Mouse (Mus musculus) MEL (cell line): Measurements from ENCODE around the gene Plekha7. TPM values are rescaled to one million over a fixed set of nuclear protein-coding genes. Genes with fewer than 3 reads are reported as not detected.

ENCODE experiments used
- DNase-seq: peaks from one replicate; pipeline ENCODE4 v3.0.0; 2011; ENCODE audit warnings: low read depth, low spot score
- H3K27ac ChIP-seq: 2 replicates; pipeline ENCODE4 v1.5.1; 2012; ENCODE audit warnings: low read depth, mild to moderate bottlenecking, control low read depth, low read length, moderate library complexity; ENCODE audit not compliant: control insufficient read depth
- H3K27me3 ChIP-seq, 2 experiments: fragments of 150-350 bp in 1 of 2; sonication (generic) in 1 of 2; 2 replicates each; pipeline ENCODE4 v1.6.1; 2012; ENCODE audit warnings: low read length in 2 of 2, mild to moderate bottlenecking in 2 of 2, improper control_type of control experiment in 1 of 2, moderate library complexity in 1 of 2; ENCODE audit not compliant: insufficient read depth in 2 of 2, control insufficient read depth in 1 of 2
- H3K36me3 ChIP-seq, 2 experiments: 2 replicates each; pipeline ENCODE4 v1.6.1; 2012 to 2014; ENCODE audit warnings: low read length in 2 of 2, improper control_type of control experiment in 1 of 2, inconsistent platforms in 1 of 2, mild to moderate bottlenecking in 1 of 2; ENCODE audit not compliant: insufficient read depth in 2 of 2, control insufficient read depth in 1 of 2
- H3K4me1 ChIP-seq, 2 experiments: fragments of 150-350 bp in 1 of 2; sonication (generic) in 1 of 2; 2 replicates each; pipeline ENCODE4 v1.6.1; 2012; ENCODE audit warnings: low read length in 2 of 2, improper control_type of control experiment in 1 of 2, mild to moderate bottlenecking in 1 of 2; ENCODE audit not compliant: insufficient read depth in 2 of 2, control insufficient read depth in 1 of 2
- H3K4me3 ChIP-seq, 2 experiments: fragments of 150-350 bp in 1 of 2; sonication (generic) in 1 of 2; 2 replicates each; pipeline ENCODE4 v1.5.1; 2012; ENCODE audit warnings: low read depth in 2 of 2, low read length in 2 of 2, mild to moderate bottlenecking in 2 of 2, moderate library complexity in 2 of 2, control low read depth in 1 of 2, improper control_type of control experiment in 1 of 2; ENCODE audit not compliant: control insufficient read depth in 1 of 2, insufficient read depth in 1 of 2
- H3K79me2 ChIP-seq: 2 replicates; pipeline ENCODE4 v1.6.1; 2012; ENCODE audit warnings: mild to moderate bottlenecking, low read length, moderate library complexity; ENCODE audit not compliant: control insufficient read depth, poor library complexity, insufficient read depth
- H3K9ac ChIP-seq: 2 replicates; pipeline ENCODE4 v1.6.1; 2012; ENCODE audit warnings: low read depth, mild to moderate bottlenecking, control low read depth, low read length, moderate library complexity; ENCODE audit not compliant: control insufficient read depth, poor library complexity, severe bottlenecking
- H3K9me3 ChIP-seq: fragments of 150-350 bp; sonication (generic); replicated peaks from 2 replicates; pipeline ENCODE4 v1.6.1; 2012; ENCODE audit warnings: mild to moderate bottlenecking, low read length, improper control_type of control experiment, moderate library complexity; ENCODE audit not compliant: insufficient read depth
- CHD1 ChIP-seq: IDR thresholded peaks from 2 replicates; pipeline ENCODE4 v1.6.1; 2012; ENCODE audit warnings: low read depth, mild to moderate bottlenecking, inconsistent platforms, low read length, improper control_type of control experiment
- CHD2 ChIP-seq: IDR thresholded peaks from 2 replicates; pipeline ENCODE4 v1.6.1; 2011; ENCODE audit warnings: low read length, improper control_type of control experiment
- E2F4 ChIP-seq: IDR thresholded peaks from 2 replicates; pipeline ENCODE4 v1.6.1; 2011; ENCODE audit warnings: low read depth, low read length, improper control_type of control experiment, borderline replicate concordance
- ELF1 ChIP-seq: IDR thresholded peaks from 2 replicates; pipeline ENCODE4 v1.6.1; 2014; ENCODE audit warnings: low read depth, mild to moderate bottlenecking, inconsistent platforms, low read length, improper control_type of control experiment, moderate library complexity
- EP300 ChIP-seq, 2 experiments: IDR thresholded peaks; 2 replicates each; pipeline ENCODE4 v1.6.1; 2011; ENCODE audit warnings: improper control_type of control experiment in 2 of 2, low read length in 2 of 2, low read depth in 1 of 2, mild to moderate bottlenecking in 1 of 2
- JUND ChIP-seq: IDR thresholded peaks from 2 replicates; pipeline ENCODE4 v1.6.1; 2011; ENCODE audit warnings: low read depth, mild to moderate bottlenecking, improper control_type of control experiment, low read length
- KAT2A ChIP-seq: conservative IDR thresholded peaks from 2 replicates; pipeline ENCODE4 v1.6.1; 2012; ENCODE audit warnings: low read depth, low read length, improper control_type of control experiment, inconsistent platforms
- MAZ ChIP-seq: IDR thresholded peaks from 2 replicates; pipeline ENCODE4 v1.6.1; 2012; ENCODE audit warnings: low read depth, mild to moderate bottlenecking, inconsistent platforms, low read length, improper control_type of control experiment
- MEF2A ChIP-seq: IDR thresholded peaks from 2 replicates; pipeline ENCODE4 v1.6.1; 2014; ENCODE audit warnings: low read depth, mild to moderate bottlenecking, inconsistent platforms, low read length, improper control_type of control experiment; ENCODE audit not compliant: poor library complexity, insufficient replicate concordance, severe bottlenecking; ENCODE audit errors: extremely low read depth
- MXI1 ChIP-seq: IDR thresholded peaks from 2 replicates; pipeline ENCODE4 v1.6.1; 2011; ENCODE audit warnings: mild to moderate bottlenecking, low read depth, low read length, improper control_type of control experiment
- MYC ChIP-seq: IDR thresholded peaks from 2 replicates; pipeline ENCODE4 v1.6.1; 2011; ENCODE audit warnings: low read depth, mild to moderate bottlenecking, low read length, improper control_type of control experiment, moderate library complexity
- NELFE ChIP-seq: IDR thresholded peaks from 2 replicates; pipeline ENCODE4 v1.6.1; 2011; ENCODE audit warnings: low read depth, low read length, improper control_type of control experiment
- NRF1 ChIP-seq: IDR thresholded peaks from 2 replicates; pipeline ENCODE4 v1.6.1; 2014; ENCODE audit warnings: low read depth, mild to moderate bottlenecking, inconsistent platforms, low read length, improper control_type of control experiment, moderate library complexity; ENCODE audit not compliant: poor library complexity, insufficient read depth, severe bottlenecking
- POLR2AphosphoS2 ChIP-seq: IDR thresholded peaks from 2 replicates; pipeline ENCODE4 v1.6.1; 2011; ENCODE audit warnings: low read length, improper control_type of control experiment
- RAD21 ChIP-seq: IDR thresholded peaks from 2 replicates; pipeline ENCODE4 v1.6.1; 2011; ENCODE audit warnings: mild to moderate bottlenecking, low read depth, low read length, improper control_type of control experiment
- TAL1 ChIP-seq: IDR thresholded peaks from 2 replicates; pipeline ENCODE4 v1.6.1; 2012; ENCODE audit warnings: mild to moderate bottlenecking, inconsistent platforms, low read length, moderate library complexity, mixed read lengths
- TBP ChIP-seq: IDR thresholded peaks from 2 replicates; pipeline ENCODE4 v1.8.0; 2011; ENCODE audit warnings: low read depth, low read length, improper control_type of control experiment
- TCF12 ChIP-seq: IDR thresholded peaks from 2 replicates; pipeline ENCODE4 v1.6.1; 2014; ENCODE audit warnings: low read depth, mild to moderate bottlenecking, inconsistent platforms, low read length, improper control_type of control experiment, moderate library complexity
- USF1 ChIP-seq: IDR thresholded peaks from 2 replicates; pipeline ENCODE4 v1.6.1; 2014; ENCODE audit warnings: low read depth, mild to moderate bottlenecking, inconsistent platforms, low read length, improper control_type of control experiment, moderate library complexity
- USF2 ChIP-seq, 2 experiments: IDR thresholded peaks; 2 replicates each; pipeline ENCODE4 v1.6.1; 2011 to 2012; ENCODE audit warnings: improper control_type of control experiment in 2 of 2, low read length in 2 of 2, borderline replicate concordance in 1 of 2, inconsistent platforms in 1 of 2, low read depth in 1 of 2, mild to moderate bottlenecking in 1 of 2; ENCODE audit not compliant: insufficient read depth in 1 of 2
- ZKSCAN1 ChIP-seq: IDR thresholded peaks from 2 replicates; pipeline ENCODE4 v1.6.1; 2012; ENCODE audit warnings: low read depth, mild to moderate bottlenecking, inconsistent platforms, low read length, improper control_type of control experiment, moderate library complexity
- ZMIZ1 ChIP-seq: IDR thresholded peaks from 2 replicates; pipeline ENCODE4 v1.6.1; 2012; ENCODE audit warnings: low read depth, mild to moderate bottlenecking, inconsistent platforms, low read length, improper control_type of control experiment, moderate library complexity
- ZNF384 ChIP-seq: IDR thresholded peaks from 2 replicates; pipeline ENCODE4 v1.6.1; 2012; ENCODE audit warnings: low read depth, mild to moderate bottlenecking, inconsistent platforms, low read length, improper control_type of control experiment
- polyA plus RNA-seq, 2 experiments: library from polyadenylated mRNA; stranded (reverse) in 1 of 2; unstranded in 1 of 2; fragments of >175 nt in 1 of 2; fragments of >200 nt in 1 of 2; gene quantifications; 2 replicates each; pipeline versions ENCODE4 v1.2.1 to v1.2.4; 2012; ENCODE audit warnings: low replicate concordance in 2 of 2, low read depth in 1 of 2; ENCODE audit not compliant: insufficient read length in 2 of 2, insufficient read depth in 1 of 2, missing spikeins in 1 of 2
- total RNA-seq: library from RNA; depleted of rRNA; stranded (reverse); fragments of 300-350 nt; gene quantifications from 2 replicates; pipeline ENCODE4 v1.2.3, GENCODE M21; 2012

Plekha7 gene
- total and polyA plus RNA-seq, 3 experiments = 4.4 to 14.5 TPM; not detected in 1

DNA sequence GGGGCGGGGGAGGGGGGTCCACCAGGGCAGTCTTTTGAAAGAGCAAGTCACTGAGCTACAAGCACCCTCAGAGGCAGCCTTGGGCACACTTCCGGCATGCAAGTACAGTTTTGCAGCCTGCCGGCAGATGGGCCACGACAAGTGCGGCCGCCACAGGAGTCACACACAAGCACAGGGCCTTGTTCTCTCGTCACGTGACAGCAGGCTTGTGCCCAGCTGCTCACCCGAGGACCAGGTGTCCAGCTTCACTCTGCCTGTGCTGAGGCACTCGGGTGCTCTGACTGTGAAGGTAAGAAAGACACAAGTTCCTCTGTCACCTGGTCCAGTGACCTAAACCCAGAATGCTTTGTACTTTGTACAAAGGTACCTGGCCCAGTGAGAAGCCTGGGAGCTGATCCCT lies 135.4 kb downstream of the Plekha7 start:
- no peak for DNase-seq
- no peaks in the 10 kb centered on the region for H3K79me2 ChIP-seq
- TF ChIP-seq MXI1 (no peak), NRF1 (no peak), MAZ (no peak), NELFE (no peak), ELF1 (no peak), MYC (no peak), CHD1 (no peak), E2F4 (no peak), POLR2AphosphoS2 (no peak), TAL1 (no peak), CHD2 (no peak), USF1 (no peak), TBP (no peak), MEF2A (no peak), ZNF384 (no peak), RAD21 (no peak), TCF12 (no peak), ZKSCAN1 (no peak)
- TF ChIP-seq, all 39 proteins: peak for 0
- no peaks in the 10 kb centered on the region for H3K36me3 ChIP-seq
- no peaks in the 10 kb centered on the region for H3K27me3 ChIP-seq
- H3K4me3 ChIP-seq = no peak overlapping the region
- no peaks in the 10 kb centered on the region for H3K4me1 ChIP-seq
- no peak overlapping the region for H3K27ac ChIP-seq
- H3K9ac ChIP-seq = no peak overlapping the region
- H3K9me3 ChIP-seq = no peaks in the 10 kb centered on the region

- Histone ChIP-seq H3K36me3 (no peaks in the 10 kb centered on the region), H3K79me2 (no peaks in the 10 kb centered on the region), H3K4me3 (no peak overlapping the region), H3K27ac (no peak overlapping the region), H3K27me3 (no peaks in the 10 kb centered on the region), H3K9me3 (no peaks in the 10 kb centered on the region), H3K4me1 (no peaks in the 10 kb centered on the region), H3K9ac (no peak overlapping the region)
- TF ChIP-seq JUND (no peak), ELF1 (no peak), USF1 (no peak), E2F4 (no peak), CHD1 (no peak), MEF2A (no peak), USF2 (IDR thresholded peaks at IDR 0.05; ENCODE audit: borderline replicate concordance in 1 of 2, insufficient read depth in 1 of 2, low read depth in 1 of 2, low read length in 2 of 2) (no peak), KAT2A (no peak), EP300 (IDR thresholded peaks at IDR 0.05; ENCODE audit: low read depth in 1 of 2, low read length in 2 of 2) (no peak), ZMIZ1 (no peak), TBP (no peak)
- no peak for DNase-seq
These were observed 138.8 kb downstream of the Plekha7 start for GRCm38 (mm10) chr7:116169426-116169825.
